Mouse (Mus musculus): ENCODE measurements around the gene Arhgap9. TPM values are rescaled to one million over a fixed set of nuclear protein-coding genes. Genes with fewer than 3 reads are reported as not detected.

Gene Arhgap9
- polyA plus RNA-seq, 1 experiment, result 19.2 TPM

- TF ChIP-seq POLR2A (IDR thresholded peaks at IDR 0.05; ENCODE audit: borderline replicate concordance, extremely low read depth, low read depth, low read length), result no peak
- no peak for TF ChIP-seq CTCF (IDR thresholded peaks at IDR 0.05; ENCODE audit: insufficient read depth, low read length)
- Histone ChIP-seq H3K4me1 (ENCODE audit: control insufficient read depth, insufficient read depth, low read length) (peaks cover 2% of the 10 kb centered on the region; the same call in 1 of the 2 replicates), H3K4me3 (replicated peaks; ENCODE audit: extremely low read depth, low read depth, low read length) (peak overlapping the region; percentile 59)
- under 1% methylated on average over 40 of the region's 42 CpGs for WGBS
- DNase-seq, result peak; percentile 25
Measured at GRCm38 (mm10) chr10:127339683-127340576, 18.2 kb downstream of the Arhgap9 start.

GRCm38 (mm10) chr10:127340577-127341359 is 19.0 kb downstream of the Arhgap9 start:
- no peak for DNase-seq
- H3K4me3 ChIP-seq (replicated peaks; ENCODE audit: extremely low read depth, low read depth, low read length), result no peak overlapping the region
- WGBS, result 3% methylated on average over 27 of the region's 27 CpGs
- H3K4me1 ChIP-seq (ENCODE audit: control insufficient read depth, insufficient read depth, low read length), result peaks cover 2% of the 10 kb centered on the region; the same call in 1 of the 2 replicates
- TF ChIP-seq POLR2A (IDR thresholded peaks at IDR 0.05; ENCODE audit: borderline replicate concordance, extremely low read depth, low read depth, low read length), result no peak
- no peak for TF ChIP-seq CTCF (IDR thresholded peaks at IDR 0.05; ENCODE audit: insufficient read depth, low read length)

DNA sequence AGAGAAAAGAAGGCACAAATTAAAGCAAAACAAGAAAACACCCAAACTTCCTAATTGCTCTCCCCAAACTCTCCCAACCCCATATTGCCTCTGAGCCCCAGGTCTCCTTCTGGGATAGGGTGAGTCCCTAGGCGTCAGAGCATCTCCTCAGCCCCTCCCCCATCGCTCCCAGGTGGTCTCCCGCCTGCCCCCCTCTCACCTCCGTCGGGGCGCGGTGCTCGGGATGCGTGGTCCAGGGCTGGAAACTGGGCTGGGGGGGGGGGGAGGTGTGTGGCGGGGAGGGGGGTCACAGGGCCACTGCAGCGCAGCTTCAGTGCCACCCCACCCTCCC is 19.6 kb downstream of the Arhgap9 start:
- no peak for DNase-seq
- no peak overlapping the region for H3K4me3 ChIP-seq (replicated peaks; ENCODE audit: extremely low read depth, low read depth, low read length)
- no peak for TF ChIP-seq CTCF (IDR thresholded peaks at IDR 0.05; ENCODE audit: insufficient read depth, low read length)
- TF ChIP-seq POLR2A (IDR thresholded peaks at IDR 0.05; ENCODE audit: borderline replicate concordance, extremely low read depth, low read depth, low read length), result no peak
- 2% methylated on average over 11 of the region's 11 CpGs for WGBS
- peaks cover 2% of the 10 kb centered on the region; the same call in 1 of the 2 replicates for H3K4me1 ChIP-seq (ENCODE audit: control insufficient read depth, insufficient read depth, low read length)

GRCm38 (mm10) chr10:127341891-127342639 is 20.3 kb downstream of the Arhgap9 start, which contains the start of gene Gli1:
Gene Gli1, minus strand, starts transcription at chr10:127341974.
- Histone ChIP-seq H3K4me3 (replicated peaks; ENCODE audit: extremely low read depth, low read depth, low read length) (peak within 1 kb of the TSS; percentile 64), H3K4me1 (ENCODE audit: control insufficient read depth, insufficient read depth, low read length) (peaks cover 2% of the 10 kb centered on the region; the same call in 1 of the 2 replicates)
- peak; percentile 87 for DNase-seq
- TF ChIP-seq POLR2A (IDR thresholded peaks at IDR 0.05; ENCODE audit: borderline replicate concordance, extremely low read depth, low read depth, low read length), result no peak; the same call in 1 of the 2 replicates
- peak; percentile 94 for TF ChIP-seq CTCF (IDR thresholded peaks at IDR 0.05; ENCODE audit: insufficient read depth, low read length)
- WGBS, result under 1% methylated on average over 29 of the region's 29 CpGs

DNA sequence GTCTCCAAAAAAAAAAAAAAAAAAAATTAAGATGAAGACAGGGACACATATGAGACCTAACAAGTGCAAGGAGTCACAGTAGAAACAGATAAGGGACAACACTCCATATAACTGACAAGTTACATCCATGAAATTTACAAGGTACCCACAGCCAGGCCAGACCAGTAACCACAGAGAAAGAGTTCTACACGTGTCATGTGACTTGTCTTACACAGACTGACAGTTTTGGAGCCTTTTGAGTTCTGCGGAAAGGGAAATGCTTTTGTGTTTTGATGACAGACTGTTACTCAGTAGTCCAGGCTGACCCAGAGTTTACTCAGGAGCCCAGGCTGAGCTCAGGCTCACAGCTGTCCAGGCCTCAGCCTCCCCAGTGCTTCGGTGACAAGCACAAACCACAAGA is 21.3 kb downstream of the Arhgap9 start:
- no peak overlapping the region for H3K4me3 ChIP-seq (replicated peaks; ENCODE audit: extremely low read depth, low read depth, low read length)
- H3K4me1 ChIP-seq (ENCODE audit: control insufficient read depth, insufficient read depth, low read length), result peaks cover 2% of the 10 kb centered on the region; the same call in 1 of the 2 replicates
- 64% methylated on average over 3 of the region's 3 CpGs for WGBS
- DNase-seq, result no peak
- TF ChIP-seq CTCF (IDR thresholded peaks at IDR 0.05; ENCODE audit: insufficient read depth, low read length) (no peak), POLR2A (IDR thresholded peaks at IDR 0.05; ENCODE audit: borderline replicate concordance, extremely low read depth, low read depth, low read length) (no peak)

- Histone ChIP-seq H3K4me1 (ENCODE audit: control insufficient read depth, insufficient read depth, low read length) (0 out of 2 replicates have a peak, but pooled peaks cover 2% of the 10 kb centered on the region), H3K4me3 (replicated peaks; ENCODE audit: extremely low read depth, low read depth, low read length) (no peak overlapping the region)
- DNase-seq, result no peak
- WGBS, result 73% methylated on average over 3 of the region's 3 CpGs
- TF ChIP-seq POLR2A (IDR thresholded peaks at IDR 0.05; ENCODE audit: borderline replicate concordance, extremely low read depth, low read depth, low read length), result no peak
- no peak for TF ChIP-seq CTCF (IDR thresholded peaks at IDR 0.05; ENCODE audit: insufficient read depth, low read length)
Measured at GRCm38 (mm10) chr10:127346173-127346572, 24.4 kb downstream of the Arhgap9 start.

GRCm38 (mm10) chr10:127348957-127349356 is 27.2 kb downstream of the Arhgap9 start:
- DNase-seq, result no peak
- H3K4me3 ChIP-seq (replicated peaks; ENCODE audit: extremely low read depth, low read depth, low read length), result no peak overlapping the region
- WGBS, result 56% methylated on average over 4 of the region's 4 CpGs
- TF ChIP-seq POLR2A (IDR thresholded peaks at IDR 0.05; ENCODE audit: borderline replicate concordance, extremely low read depth, low read depth, low read length), result no peak
- TF ChIP-seq CTCF (IDR thresholded peaks at IDR 0.05; ENCODE audit: insufficient read depth, low read length), result peak; percentile 24; the same call in 1 of the 2 replicates
- no peaks in the 10 kb centered on the region for H3K4me1 ChIP-seq (ENCODE audit: control insufficient read depth, insufficient read depth, low read length)

GRCm38 (mm10) chr10:127349810-127350209 is 28.0 kb downstream of the Arhgap9 start:
- Histone ChIP-seq H3K4me1 (ENCODE audit: control insufficient read depth, insufficient read depth, low read length) (no peaks in the 10 kb centered on the region), H3K4me3 (replicated peaks; ENCODE audit: extremely low read depth, low read depth, low read length) (no peak overlapping the region)
- no peak for DNase-seq
- WGBS, result 74% methylated on average over 8 of the region's 8 CpGs
- TF ChIP-seq CTCF (IDR thresholded peaks at IDR 0.05; ENCODE audit: insufficient read depth, low read length) (no peak), POLR2A (IDR thresholded peaks at IDR 0.05; ENCODE audit: borderline replicate concordance, extremely low read depth, low read depth, low read length) (no peak)

Measured in lung, adult 2 months (tissue).